Mouse (Mus musculus): ENCODE measurements around the gene Rdh11. TPM values are rescaled to one million over a fixed set of nuclear protein-coding genes. Genes with fewer than 3 reads are reported as not detected.
"Not testable (repeated sequence)": the region's sequence is repeated elsewhere in the genome, so short reads cannot be mapped to it uniquely, and the experiment has no call there.

Gene Rdh11
- 1 to 10 TPM; 1.5 to 2.6 (median 2.1) TPM for total RNA-seq (2022)

- DNase-seq (ENCODE audit: low spot score in 2 of 2), result no peak
Measured at GRCm38 (mm10) chr12:79192193-79192592, at the start of gene Rdh11. Gene Rdh11, minus strand, starts transcription at chr12:79192293.

- no peak for DNase-seq (ENCODE audit: low spot score in 2 of 2)
Measured at GRCm38 (mm10) chr12:79235485-79236080, 43.5 kb upstream of the Rdh11 start.

- no peak for DNase-seq (ENCODE audit: low spot score in 2 of 2)
Measured at GRCm38 (mm10) chr12:79217511-79217910, 25.4 kb upstream of the Rdh11 start.

GRCm38 (mm10) chr12:79211447-79211846, 19.4 kb upstream of the Rdh11 start:
- DNase-seq (ENCODE audit: low spot score in 2 of 2), result no peak

GRCm38 (mm10) chr12:79208703-79209464, 16.8 kb upstream of the Rdh11 start, which contains the start of gene Rdh12:
Gene Rdh12, plus strand, starts transcription at chr12:79208914.
- peak in 1 of 2 experiments; percentile 8 for DNase-seq (ENCODE audit: low spot score in 2 of 2)

- no peak for DNase-seq (ENCODE audit: low spot score in 2 of 2)
Measured at GRCm38 (mm10) chr12:79201882-79202281, 9.8 kb upstream of the Rdh11 start.

GRCm38 (mm10) chr12:79197105-79197504, 5.0 kb upstream of the Rdh11 start:
- DNase-seq (ENCODE audit: low spot score in 2 of 2), result no peak

GRCm38 (mm10) chr12:79193441-79193840, 1.3 kb upstream of the Rdh11 start:
- peak; percentile 33 to 50 for DNase-seq (ENCODE audit: low spot score in 2 of 2)

GRCm38 (mm10) chr12:79191701-79192100, 392 bp downstream of the Rdh11 start:
- DNase-seq (ENCODE audit: low spot score in 2 of 2), result peak; percentile 33 to 57

GRCm38 (mm10) chr12:79190931-79191673, 991 bp downstream of the Rdh11 start:
- DNase-seq (ENCODE audit: low spot score in 2 of 2), result no peak

- not testable (repeated sequence) for DNase-seq (ENCODE audit: low spot score in 2 of 2)
Measured at GRCm38 (mm10) chr12:79185160-79185559, 6.9 kb downstream of the Rdh11 start.

GRCm38 (mm10) chr12:79175998-79176397, 16.1 kb downstream of the Rdh11 start:
- no peak for DNase-seq (ENCODE audit: low spot score in 2 of 2)

- no peak for DNase-seq (ENCODE audit: low spot score in 2 of 2)
Measured at GRCm38 (mm10) chr12:79173721-79174120, 18.4 kb downstream of the Rdh11 start.

GRCm38 (mm10) chr12:79172019-79172941, 19.8 kb downstream of the Rdh11 start, which contains the start of gene Vti1b:
Gene Vti1b, minus strand, starts transcription at chr12:79172667.
- DNase-seq (ENCODE audit: low spot score in 2 of 2), result peak; percentile 87 to 90

- DNase-seq (ENCODE audit: low spot score in 2 of 2), result no peak
Measured at GRCm38 (mm10) chr12:79171269-79171995, 20.7 kb downstream of the Rdh11 start.

- no peak for DNase-seq (ENCODE audit: low spot score in 2 of 2)
Measured at GRCm38 (mm10) chr12:79170421-79170820, 21.7 kb downstream of the Rdh11 start.

- no peak for DNase-seq (ENCODE audit: low spot score in 2 of 2)
Measured at GRCm38 (mm10) chr12:79169173-79169572, 22.9 kb downstream of the Rdh11 start.

- no peak for DNase-seq (ENCODE audit: low spot score in 2 of 2)
Measured at GRCm38 (mm10) chr12:79162876-79163275, 29.2 kb downstream of the Rdh11 start.

GRCm38 (mm10) chr12:79149653-79150052, 42.4 kb downstream of the Rdh11 start:
- DNase-seq (ENCODE audit: low spot score in 2 of 2), result no peak

GRCm38 (mm10) chr12:79141384-79141783, 50.7 kb downstream of the Rdh11 start:
- no peak for DNase-seq (ENCODE audit: low spot score in 2 of 2)

Measured in gastrocnemius, adult 8-10 months (tissue).